12 mouse cellular contexts compared by ENCODE assay signal in the genomic region with DNA sequence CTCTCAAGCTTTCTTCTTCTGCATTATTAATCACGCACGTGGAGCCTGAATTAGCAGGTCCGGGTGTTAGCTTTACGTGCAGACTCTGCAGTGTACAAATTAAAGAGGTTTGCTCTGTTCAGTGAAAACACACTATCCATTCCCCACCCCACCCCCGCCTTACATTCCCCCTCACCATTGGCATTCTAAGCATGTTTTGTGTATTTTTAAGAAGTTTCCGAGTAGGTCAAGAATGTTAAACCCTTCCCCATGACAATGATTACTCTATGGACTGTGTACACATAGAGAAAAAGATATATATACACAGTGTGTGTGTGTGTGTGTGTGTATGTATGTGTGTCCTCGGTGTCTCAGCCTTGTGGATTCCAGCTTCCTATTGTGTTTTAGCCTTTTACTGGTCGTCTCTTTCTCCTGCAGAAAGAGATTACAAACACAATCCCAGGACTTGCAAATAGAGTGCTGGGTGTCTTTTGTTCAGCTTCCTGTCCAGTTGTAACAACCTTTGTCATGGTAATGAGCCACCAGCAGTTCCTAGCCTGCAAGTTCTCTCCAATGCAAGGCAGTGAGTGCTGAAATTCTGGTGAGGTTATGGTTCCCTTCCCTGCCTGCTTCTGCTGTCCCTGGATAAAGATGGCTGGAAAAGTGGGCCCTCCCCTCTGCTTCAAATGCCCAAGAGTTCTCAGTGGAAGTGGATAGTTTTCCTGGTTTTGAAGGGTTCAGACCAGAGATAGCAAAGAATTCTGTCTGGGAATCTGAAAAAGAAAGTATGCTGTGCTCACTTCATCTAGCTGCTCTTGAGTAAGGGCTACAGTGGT.
DNase-seq lines count a peak whose midpoint lies in the region; ATAC-seq and TF ChIP-seq lines count a peak whose summit lies in the region.
"Had no signal": no experiment of that assay in that cellular context is flagged by ENCODE, and none has a peak within 500 bp of the region (broad histone marks: within the 10 kb centered on the region; RNA-seq: fewer than 3 reads in every experiment).

No protein-coding gene starts in this region.

- intact Hi-C loops in gastrocnemius, adult 2 months (cut with DNase I), result no loop called here

- 27% methylated on average over 8 of the region's 8 CpGs for WGBS in stomach, embryonic 16.5 days
- 20% methylated on average over 8 of the region's 8 CpGs for WGBS in stomach, postnatal 0 days
- under 1% methylated on average over 8 of the region's 8 CpGs for WGBS in forebrain, embryonic 11.5 days

- no peak for TF ChIP-seq EP300 in stomach, postnatal 0 days (optimal IDR thresholded peaks at IDR 0.05)

- 0 out of 2 replicates have a peak overlapping the region, but pooled peaks have one; percentile 5 for H3K4me2 ChIP-seq in stomach, embryonic 16.5 days (ENCODE audit: low read depth, low read length)
- no peak overlapping the region for H3K4me2 ChIP-seq in stomach, postnatal 0 days (replicated peaks; ENCODE audit: low read depth)
- H3K4me2 ChIP-seq in forebrain, embryonic 11.5 days (ENCODE audit: low read depth, low read length, severe bottlenecking), result peak overlapping the region; percentile 38; the same call in 1 of the 2 replicates
- H3K4me2 ChIP-seq: embryonic facial prominence, embryonic 13.5 days had no signal

- H3K27ac ChIP-seq in stomach, embryonic 16.5 days (ENCODE audit: low read length), result no peak overlapping the region
- no peak overlapping the region for H3K27ac ChIP-seq in stomach, postnatal 0 days (replicated peaks)
- H3K27ac ChIP-seq in forebrain, embryonic 11.5 days (ENCODE audit: low read depth, low read length), result peak overlapping the region; percentile 26; the same call in 1 of the 2 replicates
- H3K27ac ChIP-seq in gastrocnemius, adult 2 months, result no peak overlapping the region
- H3K27ac ChIP-seq: embryonic facial prominence, embryonic 13.5 days had no signal

- H3K36me3 ChIP-seq in stomach, embryonic 16.5 days (ENCODE audit: control insufficient read depth, insufficient read depth, low read length), result no peaks in the 10 kb centered on the region
- no peaks in the 10 kb centered on the region for H3K36me3 ChIP-seq in stomach, postnatal 0 days (ENCODE audit: control insufficient read depth, insufficient read depth, low read length)
- no peaks in the 10 kb centered on the region for H3K36me3 ChIP-seq in forebrain, embryonic 11.5 days (ENCODE audit: control insufficient read depth, insufficient read depth, low read length)
- H3K36me3 ChIP-seq: embryonic facial prominence, embryonic 13.5 days had no signal

- no peaks in the 10 kb centered on the region for H3K9me3 ChIP-seq in stomach, embryonic 16.5 days (replicated peaks; ENCODE audit: control insufficient read depth, low read length)
- no peaks in the 10 kb centered on the region for H3K9me3 ChIP-seq in stomach, postnatal 0 days (ENCODE audit: control insufficient read depth, low read length)
- no peaks in the 10 kb centered on the region for H3K9me3 ChIP-seq in forebrain, embryonic 11.5 days (ENCODE audit: control insufficient read depth, low read length)
- H3K9me3 ChIP-seq: embryonic facial prominence, embryonic 13.5 days had no signal

- TF ChIP-seq CTCF in stomach, postnatal 0 days (IDR thresholded peaks at IDR 0.05; ENCODE audit: low read depth), result no peak
- no peak for TF ChIP-seq CTCF in gastrocnemius, adult 2 months (IDR thresholded peaks at IDR 0.05)

- H3K4me1 ChIP-seq in stomach, embryonic 16.5 days (ENCODE audit: control insufficient read depth, insufficient read depth, low read length), result peaks cover 12% of the 10 kb centered on the region
- H3K4me1 ChIP-seq in stomach, postnatal 0 days (replicated peaks; ENCODE audit: control insufficient read depth, insufficient read depth), result 0 out of 2 replicates have a peak, but pooled peaks cover 3% of the 10 kb centered on the region
- H3K4me1 ChIP-seq in forebrain, embryonic 11.5 days (replicated peaks; ENCODE audit: control insufficient read depth, insufficient read depth, low read length), result peaks cover 35% of the 10 kb centered on the region

- ATAC-seq in stomach, embryonic 16.5 days (ENCODE audit: insufficient read depth, low FRiP score), result no peak; the same call in 1 of the 2 replicates
- ATAC-seq in stomach, postnatal 0 days (ENCODE audit: low FRiP score, low TSS enrichment), result no peak
- ATAC-seq in forebrain, embryonic 11.5 days (replicated peaks; ENCODE audit: low FRiP score), result peak; percentile 69

- no peak overlapping the region for H3K4me3 ChIP-seq in stomach, embryonic 16.5 days (replicated peaks; ENCODE audit: low read length)
- H3K4me3 ChIP-seq in stomach, postnatal 0 days (ENCODE audit: low read depth, low read length), result no peak overlapping the region
- H3K4me3 ChIP-seq in forebrain, embryonic 11.5 days (ENCODE audit: low read depth, low read length), result no peak overlapping the region
- H3K4me3 ChIP-seq in gastrocnemius, adult 2 months, result no peak overlapping the region
- H3K4me3 ChIP-seq: embryonic facial prominence, embryonic 13.5 days; myocyte had no signal

- no peak overlapping the region for H3K9ac ChIP-seq in stomach, embryonic 16.5 days (ENCODE audit: low read length)
- H3K9ac ChIP-seq in stomach, postnatal 0 days (ENCODE audit: low read length), result no peak overlapping the region
- H3K9ac ChIP-seq in forebrain, embryonic 11.5 days (ENCODE audit: low read length), result peak overlapping the region; percentile 27; the same call in 1 of the 2 replicates
- H3K9ac ChIP-seq: embryonic facial prominence, embryonic 13.5 days had no signal

- no peaks in the 10 kb centered on the region for H3K27me3 ChIP-seq in stomach, embryonic 16.5 days (ENCODE audit: control insufficient read depth, insufficient read depth, low read length)
- no peaks in the 10 kb centered on the region for H3K27me3 ChIP-seq in stomach, postnatal 0 days (ENCODE audit: control insufficient read depth, insufficient read depth, low read length)
- H3K27me3 ChIP-seq in forebrain, embryonic 11.5 days (ENCODE audit: control insufficient read depth, insufficient read depth, low read length), result no peaks in the 10 kb centered on the region
- H3K27me3 ChIP-seq: embryonic facial prominence, embryonic 13.5 days had no signal

- DNase-seq in stomach, postnatal 0 days (ENCODE audit: low spot score), result no peak
- peak; percentile 59 for DNase-seq in forebrain, embryonic 11.5 days (ENCODE audit: low spot score)
- DNase-seq in mesoderm, embryonic 11.5 days (ENCODE audit: low read depth, low spot score), result peak; percentile 67
- DNase-seq in urinary bladder, adult 2 months (ENCODE audit: low spot score), result no peak
- DNase-seq in left cerebral cortex, adult 9 months (ENCODE audit: low spot score in 2 of 2), result no peak
- DNase-seq in cerebellum, adult 18-20 months, result no peak
- no peak for DNase-seq in gastrocnemius, adult 2 months
- DNase-seq: kidney, postnatal 14 days; liver had no signal

Comparison
In these comparisons a context has a peak if more than half of its experiments do, and no peak if none do; other contexts are left out.
1. DNase-seq: peak in forebrain, embryonic 11.5 days (single experiment) and mesoderm, embryonic 11.5 days (single experiment); none in stomach, postnatal 0 days (single experiment), urinary bladder, adult 2 months (single experiment), left cerebral cortex, adult 9 months (0 of 2), cerebellum, adult 18-20 months (0 of 2) and gastrocnemius, adult 2 months (single experiment).